Mouse (Mus musculus) neural tube, embryonic 15.5 days (tissue): ENCODE measurements at regions not wholly inside any gene's neighbourhood (a gene's known extent, or its start where the extent isn't known, plus 50 kb on each side); places are given as distances from the start of the nearest gene placed in this dataset.

Experiments
- ATAC-seq: fragments of 200-750 bp; cut with Nextera tagmentation; 2 replicates; pipeline ENCODE4 v1.8.0; 2017; ENCODE audit warnings: mild to moderate bottlenecking, moderate TSS enrichment, moderate library complexity; ENCODE audit not compliant: low FRiP score
- H3K27ac ChIP-seq: fragments of 300-500 bp; sonication (generic); replicated peaks from 2 replicates; pipeline ENCODE4 v1.5.1; 2015; ENCODE audit warnings: mild to moderate bottlenecking, inconsistent platforms
- H3K27me3 ChIP-seq: fragments of 300-500 bp; sonication (generic); replicated peaks from 2 replicates; pipeline ENCODE4 v1.6.1; 2015; ENCODE audit warnings: inconsistent platforms
- H3K36me3 ChIP-seq: fragments of 300-500 bp; sonication (generic); 2 replicates; pipeline ENCODE4 v1.6.1; 2015; ENCODE audit warnings: inconsistent platforms
- H3K4me1 ChIP-seq: fragments of 300-500 bp; sonication (generic); 2 replicates; pipeline ENCODE4 v1.6.1; 2015; ENCODE audit warnings: inconsistent platforms
- H3K4me2 ChIP-seq: fragments of 300-500 bp; sonication (generic); 2 replicates; pipeline ENCODE4 v1.6.1; 2015; ENCODE audit warnings: inconsistent platforms, mild to moderate bottlenecking, moderate library complexity
- H3K4me3 ChIP-seq: fragments of 300-500 bp; sonication (generic); replicated peaks from 2 replicates; pipeline ENCODE4 v1.5.1; 2015; ENCODE audit warnings: mild to moderate bottlenecking, inconsistent platforms
- H3K9ac ChIP-seq: fragments of 300-500 bp; sonication (generic); replicated peaks from 2 replicates; pipeline ENCODE4 v1.6.1; 2015; ENCODE audit warnings: mild to moderate bottlenecking, inconsistent platforms
- H3K9me3 ChIP-seq: fragments of 300-500 bp; sonication (generic); replicated peaks from 2 replicates; pipeline ENCODE4 v1.6.1; 2016; ENCODE audit warnings: inconsistent platforms
- WGBS: fragments of 180-500 bp; shearing (Covaris S2); methylation state at CpG from one replicate; pipeline ENCODE4 v1.1.7; 2015; ENCODE audit warnings: mixed read lengths; 5-methylcytosine and 5-hydroxymethylcytosine counted together

- Histone ChIP-seq H3K9me3 (no peaks in the 10 kb centered on the region), H3K4me3 (no peak overlapping the region), H3K27me3 (no peaks in the 10 kb centered on the region), H3K36me3 (no peaks in the 10 kb centered on the region), H3K27ac (no peak overlapping the region), H3K9ac (no peak overlapping the region), H3K4me2 (no peak overlapping the region), H3K4me1 (no peaks in the 10 kb centered on the region)
- ATAC-seq: no peak
- 74% methylated on average over 5 of the region's 5 CpGs for WGBS
Observed at GRCm38 (mm10) chr16:86888421-86888820, 465.6 kb upstream of the N6amt1 start.

- 81% methylated on average over 4 of the region's 4 CpGs for WGBS
- no peaks in the 10 kb centered on the region for H3K27me3 ChIP-seq
- no peak for ATAC-seq
Observed at GRCm38 (mm10) chr16:86887605-86888004, 466.4 kb upstream of the N6amt1 start.

GRCm38 (mm10) chr16:86883862-86884261 is 470.1 kb upstream of the N6amt1 start:
- H3K9ac ChIP-seq: no peak overlapping the region
- H3K9me3 ChIP-seq: no peaks in the 10 kb centered on the region
- no peak for ATAC-seq
- H3K36me3 ChIP-seq: no peaks in the 10 kb centered on the region
- H3K27me3 ChIP-seq: no peaks in the 10 kb centered on the region
- H3K27ac ChIP-seq: no peak overlapping the region
- H3K4me3 ChIP-seq: no peak overlapping the region
- 87% methylated on average over 7 of the region's 7 CpGs for WGBS
- no peaks in the 10 kb centered on the region for H3K4me1 ChIP-seq
- H3K4me2 ChIP-seq: no peak overlapping the region

More at GRCm38 (mm10) chr16:86887605-86888004, 466.4 kb upstream of the N6amt1 start:
- Histone ChIP-seq H3K4me3 (no peak overlapping the region), H3K4me2 (no peak overlapping the region), H3K36me3 (no peaks in the 10 kb centered on the region), H3K9me3 (no peaks in the 10 kb centered on the region), H3K27ac (no peak overlapping the region), H3K4me1 (no peaks in the 10 kb centered on the region), H3K9ac (no peak overlapping the region)

- 33% methylated on average over 6 of the region's 6 CpGs for WGBS
- no peak for ATAC-seq
- no peak overlapping the region for H3K27ac ChIP-seq
- no peak overlapping the region for H3K4me2 ChIP-seq
- no peaks in the 10 kb centered on the region for H3K27me3 ChIP-seq
- no peaks in the 10 kb centered on the region for H3K9me3 ChIP-seq
- H3K4me1 ChIP-seq: no peaks in the 10 kb centered on the region
- no peak overlapping the region for H3K9ac ChIP-seq
- H3K36me3 ChIP-seq: no peaks in the 10 kb centered on the region
- no peak overlapping the region for H3K4me3 ChIP-seq
Observed at GRCm38 (mm10) chr16:86882529-86882928, 471.5 kb upstream of the N6amt1 start.

GRCm38 (mm10) chr16:86881583-86881982 is 472.4 kb upstream of the N6amt1 start:
- WGBS: 88% methylated on average over 5 of the region's 5 CpGs

GRCm38 (mm10) chr16:86860828-86861227 is 493.2 kb upstream of the N6amt1 start:
- H3K27ac ChIP-seq: no peak overlapping the region
- no peak for ATAC-seq
- H3K4me1 ChIP-seq: no peaks in the 10 kb centered on the region
- H3K4me2 ChIP-seq: no peak overlapping the region
- H3K9ac ChIP-seq: no peak overlapping the region
- no peaks in the 10 kb centered on the region for H3K36me3 ChIP-seq
- no peaks in the 10 kb centered on the region for H3K9me3 ChIP-seq
- no peaks in the 10 kb centered on the region for H3K27me3 ChIP-seq
- 90% methylated on average over 2 of the region's 2 CpGs for WGBS
- no peak overlapping the region for H3K4me3 ChIP-seq

More at GRCm38 (mm10) chr16:86881583-86881982, 472.4 kb upstream of the N6amt1 start:
- no peak overlapping the region for H3K4me3 ChIP-seq
- no peaks in the 10 kb centered on the region for H3K27me3 ChIP-seq
- no peak overlapping the region for H3K4me2 ChIP-seq
- no peak overlapping the region for H3K27ac ChIP-seq
- no peaks in the 10 kb centered on the region for H3K4me1 ChIP-seq
- no peak for ATAC-seq
- H3K36me3 ChIP-seq: no peaks in the 10 kb centered on the region
- H3K9ac ChIP-seq: no peak overlapping the region
- no peaks in the 10 kb centered on the region for H3K9me3 ChIP-seq

GRCm38 (mm10) chr16:86855891-86856290 is 498.1 kb upstream of the N6amt1 start:
- ATAC-seq: no peak
- WGBS: 62% methylated on average over 2 of the region's 2 CpGs

GRCm38 (mm10) chr16:86855312-86855711 is 498.7 kb upstream of the N6amt1 start:
- 51% methylated on average over 4 of the region's 4 CpGs for WGBS
- H3K4me3 ChIP-seq: no peak overlapping the region

More at GRCm38 (mm10) chr16:86855891-86856290, 498.1 kb upstream of the N6amt1 start:
- Histone ChIP-seq H3K4me1 (no peaks in the 10 kb centered on the region), H3K27me3 (no peaks in the 10 kb centered on the region), H3K27ac (no peak overlapping the region), H3K36me3 (no peaks in the 10 kb centered on the region), H3K9me3 (no peaks in the 10 kb centered on the region), H3K4me2 (no peak overlapping the region), H3K4me3 (no peak overlapping the region), H3K9ac (no peak overlapping the region)

GRCm38 (mm10) chr16:86853398-86853797 is 500.6 kb upstream of the N6amt1 start:
- Histone ChIP-seq H3K4me3 (no peak overlapping the region), H3K27ac (no peak overlapping the region), H3K9ac (no peak overlapping the region), H3K9me3 (no peaks in the 10 kb centered on the region), H3K27me3 (no peaks in the 10 kb centered on the region), H3K4me2 (no peak overlapping the region), H3K4me1 (no peaks in the 10 kb centered on the region), H3K36me3 (no peaks in the 10 kb centered on the region)
- 67% methylated on average over 1 of the region's 1 CpGs for WGBS
- no peak for ATAC-seq

More at GRCm38 (mm10) chr16:86855312-86855711, 498.7 kb upstream of the N6amt1 start:
- Histone ChIP-seq H3K4me1 (no peaks in the 10 kb centered on the region), H3K27me3 (no peaks in the 10 kb centered on the region), H3K4me2 (no peak overlapping the region), H3K36me3 (no peaks in the 10 kb centered on the region), H3K9ac (no peak overlapping the region), H3K27ac (no peak overlapping the region), H3K9me3 (no peaks in the 10 kb centered on the region)
- ATAC-seq: no peak

GRCm38 (mm10) chr16:86838457-86839337 is 515.3 kb upstream of the N6amt1 start:
- H3K4me2 ChIP-seq: no peak overlapping the region
- H3K27ac ChIP-seq: no peak overlapping the region
- no peak overlapping the region for H3K4me3 ChIP-seq
- H3K4me1 ChIP-seq: no peaks in the 10 kb centered on the region
- H3K9me3 ChIP-seq: no peaks in the 10 kb centered on the region
- H3K36me3 ChIP-seq: no peaks in the 10 kb centered on the region
- 53% methylated on average over 6 of the region's 6 CpGs for WGBS
- no peak for ATAC-seq
- H3K9ac ChIP-seq: no peak overlapping the region
- no peaks in the 10 kb centered on the region for H3K27me3 ChIP-seq

GRCm38 (mm10) chr16:86827645-86828044 is 526.3 kb upstream of the N6amt1 start:
- no peak for ATAC-seq

GRCm38 (mm10) chr16:86826641-86827040 is 527.3 kb upstream of the N6amt1 start:
- H3K36me3 ChIP-seq: no peaks in the 10 kb centered on the region
- no peak overlapping the region for H3K4me2 ChIP-seq
- H3K4me1 ChIP-seq: no peaks in the 10 kb centered on the region
- ATAC-seq: no peak
- 80% methylated on average over 4 of the region's 4 CpGs for WGBS
- H3K27ac ChIP-seq: no peak overlapping the region
- H3K9ac ChIP-seq: no peak overlapping the region
- no peak overlapping the region for H3K4me3 ChIP-seq
- H3K27me3 ChIP-seq: no peaks in the 10 kb centered on the region
- H3K9me3 ChIP-seq: no peaks in the 10 kb centered on the region

More at GRCm38 (mm10) chr16:86827645-86828044, 526.3 kb upstream of the N6amt1 start:
- H3K4me1 ChIP-seq: no peaks in the 10 kb centered on the region
- no peaks in the 10 kb centered on the region for H3K36me3 ChIP-seq
- H3K27me3 ChIP-seq: no peaks in the 10 kb centered on the region
- H3K27ac ChIP-seq: no peak overlapping the region
- 72% methylated on average over 1 of the region's 1 CpGs for WGBS
- H3K9me3 ChIP-seq: no peaks in the 10 kb centered on the region
- H3K4me2 ChIP-seq: no peak overlapping the region
- H3K9ac ChIP-seq: no peak overlapping the region
- H3K4me3 ChIP-seq: no peak overlapping the region
